Mouse (Mus musculus) gastrocnemius, postnatal 36 days (tissue): ENCODE measurements around the gene Casq2. TPM values are rescaled to one million over a fixed set of nuclear protein-coding genes. Genes with fewer than 3 reads are reported as not detected.

ENCODE experiments used
- DNase-seq, 2 experiments: peaks; one replicate each; pipeline ENCODE4 v3.0.0; 2022
- intact Hi-C: fragments of 180-260 bp; cut with DNase I; formaldehyde crosslinking; loops from one replicate; pipeline ENCODE4 v1.15.1; 2025
- total RNA-seq, 2 experiments: library from RNA; stranded (reverse); gene quantifications; 2 replicates each; pipeline ENCODE4 v1.2.3; 2021

The Casq2 gene
- total RNA-seq, 2 experiments from 2014 or later: 32.1 to 71.4 TPM

DNA sequence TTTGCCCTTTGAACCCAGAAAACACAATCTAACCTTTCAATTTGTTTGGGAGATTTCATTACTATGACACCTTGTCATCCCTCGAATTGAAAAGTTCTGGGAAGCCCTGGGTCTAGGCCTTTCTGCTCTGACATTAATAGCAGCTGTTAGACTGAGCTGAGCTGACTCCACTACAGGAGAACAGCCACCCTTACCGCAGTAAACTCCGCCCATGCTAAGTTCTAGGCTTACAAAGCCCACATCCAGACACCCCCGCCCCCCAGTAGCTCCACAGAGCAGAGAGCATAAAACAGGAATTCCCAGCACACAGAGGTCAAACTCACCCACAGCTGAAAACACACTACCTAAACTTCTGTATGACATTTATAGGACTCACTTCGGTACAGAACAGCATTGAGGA, 98.5 kb downstream of the Casq2 start:
- DNase-seq: no peak
- intact Hi-C loops: no loop called here

DNA sequence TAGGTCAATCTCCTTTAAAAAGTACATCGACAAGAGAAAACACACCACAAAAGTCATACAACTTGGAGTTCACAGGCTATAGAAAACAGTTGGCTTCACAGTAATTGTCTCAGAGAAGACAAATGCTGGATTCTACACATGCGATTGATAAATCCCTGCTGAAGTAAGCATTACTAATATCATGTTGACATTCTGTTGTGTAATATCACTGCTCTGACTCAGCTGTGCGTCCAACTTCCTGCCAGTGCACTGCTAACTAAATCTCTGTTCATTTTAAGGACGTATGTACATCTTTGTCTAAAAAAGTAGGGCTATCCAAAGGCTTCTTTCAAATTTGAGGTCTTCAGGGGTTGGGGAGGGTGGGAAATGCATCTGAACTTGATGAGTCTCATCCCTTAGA, 101.2 kb downstream of the Casq2 start:
- intact Hi-C loops: no loop called here
- DNase-seq: no peak

DNA sequence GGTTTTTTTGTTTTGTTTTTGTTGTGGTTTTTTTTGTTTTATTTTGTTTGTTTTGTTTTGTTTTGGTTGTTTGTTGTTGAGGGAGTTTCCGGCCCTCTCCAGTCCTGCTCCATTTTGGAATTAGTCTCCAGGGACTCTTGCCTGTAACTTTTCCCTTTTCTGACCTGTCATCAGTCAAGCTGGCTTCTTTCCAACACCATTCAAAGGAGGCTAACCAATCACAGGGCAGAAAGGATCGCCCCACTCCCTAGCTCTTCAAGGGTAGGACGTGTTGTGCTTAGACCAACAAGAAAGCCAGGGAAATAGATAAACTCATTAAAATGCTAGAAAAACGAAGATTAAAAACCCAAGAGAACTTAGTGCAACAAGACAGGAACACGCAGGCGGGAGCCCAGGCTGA, 102.8 kb downstream of the Casq2 start:
- intact Hi-C loops: no loop called here
- DNase-seq: no peak

DNA sequence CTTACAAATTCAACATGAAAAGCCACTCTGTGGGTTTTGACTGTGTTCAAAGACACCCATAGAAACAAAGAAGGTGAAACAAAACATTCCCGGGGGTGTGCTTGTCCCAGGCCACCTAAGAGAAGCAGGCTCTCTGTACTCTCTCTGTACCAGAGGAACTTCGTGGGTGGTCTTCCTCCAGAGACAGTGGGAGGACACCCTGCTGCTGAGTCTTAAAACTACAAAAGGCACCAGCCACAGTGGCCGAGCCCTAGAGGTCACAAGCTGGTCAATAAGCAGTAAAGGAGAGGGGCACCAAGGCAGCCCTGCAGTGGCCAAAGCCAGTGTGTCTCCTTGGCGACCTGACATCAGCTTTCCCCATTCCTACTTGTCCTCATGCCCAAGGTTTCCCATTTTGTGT, 103.8 kb downstream of the Casq2 start:
- DNase-seq: no peak
- intact Hi-C loops: no loop called here

DNA sequence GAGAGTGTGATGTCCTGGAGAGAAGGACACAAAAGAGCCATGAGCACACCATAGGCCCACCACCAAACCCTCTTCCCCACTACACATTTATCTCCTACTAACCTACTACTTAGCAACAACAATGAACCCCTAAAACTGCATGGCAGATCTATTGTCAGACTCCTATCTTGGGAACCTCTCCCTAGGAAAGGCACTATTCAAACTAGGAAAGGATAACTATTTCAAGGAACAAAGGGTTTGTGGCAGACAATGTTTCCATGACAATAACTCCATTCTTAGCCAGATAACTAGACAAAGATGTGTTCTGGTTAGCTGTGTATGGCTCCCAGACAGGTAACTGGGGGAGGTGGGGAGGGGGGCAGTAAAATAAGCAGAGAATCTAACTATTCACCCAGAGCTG, 104.4 kb downstream of the Casq2 start:
- no peak for DNase-seq
- intact Hi-C loops: no loop called here

DNA sequence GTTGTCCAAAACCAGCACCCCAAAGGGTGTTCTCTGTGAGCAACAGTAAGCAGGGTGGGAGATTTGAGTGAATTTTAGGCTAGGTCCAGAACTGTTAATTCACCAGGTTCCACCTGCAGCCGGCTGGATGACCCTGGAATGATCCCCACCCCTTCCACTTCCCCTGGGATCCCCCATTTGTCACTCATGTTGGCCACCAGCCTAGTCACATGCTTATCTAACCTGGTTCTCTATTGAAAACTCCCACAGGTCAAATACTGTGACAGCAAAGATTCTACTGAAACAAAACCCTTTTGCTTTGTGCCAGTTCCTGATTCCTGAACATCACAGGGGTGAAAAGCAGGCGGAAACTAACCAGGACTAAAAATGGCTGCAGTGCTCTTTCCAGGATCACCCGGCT, 105.4 kb downstream of the Casq2 start:
- intact Hi-C loops: no loop called here
- no peak for DNase-seq

DNA sequence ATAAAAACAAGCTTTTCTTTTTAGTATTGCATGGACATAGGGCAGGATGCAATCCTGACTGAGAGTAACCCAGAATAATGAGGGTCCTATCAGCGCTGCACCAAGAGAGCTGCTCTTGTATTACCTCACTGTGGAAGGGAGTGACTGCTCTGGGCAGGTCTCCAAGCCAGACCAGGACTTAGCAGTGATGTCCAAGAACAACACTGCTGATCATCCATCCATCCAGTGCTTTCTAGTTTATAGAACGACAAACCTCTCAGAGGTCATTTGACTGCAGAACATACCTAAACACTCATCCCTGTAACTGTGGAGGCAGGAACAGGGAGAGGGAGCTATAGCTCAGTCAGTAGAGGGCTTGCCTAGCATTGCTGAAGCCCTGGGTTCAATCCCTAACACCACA, 106.4 kb downstream of the Casq2 start:
- intact Hi-C loops: no loop called here
- DNase-seq: peak in 1 of 2 experiments; percentile 25

DNA sequence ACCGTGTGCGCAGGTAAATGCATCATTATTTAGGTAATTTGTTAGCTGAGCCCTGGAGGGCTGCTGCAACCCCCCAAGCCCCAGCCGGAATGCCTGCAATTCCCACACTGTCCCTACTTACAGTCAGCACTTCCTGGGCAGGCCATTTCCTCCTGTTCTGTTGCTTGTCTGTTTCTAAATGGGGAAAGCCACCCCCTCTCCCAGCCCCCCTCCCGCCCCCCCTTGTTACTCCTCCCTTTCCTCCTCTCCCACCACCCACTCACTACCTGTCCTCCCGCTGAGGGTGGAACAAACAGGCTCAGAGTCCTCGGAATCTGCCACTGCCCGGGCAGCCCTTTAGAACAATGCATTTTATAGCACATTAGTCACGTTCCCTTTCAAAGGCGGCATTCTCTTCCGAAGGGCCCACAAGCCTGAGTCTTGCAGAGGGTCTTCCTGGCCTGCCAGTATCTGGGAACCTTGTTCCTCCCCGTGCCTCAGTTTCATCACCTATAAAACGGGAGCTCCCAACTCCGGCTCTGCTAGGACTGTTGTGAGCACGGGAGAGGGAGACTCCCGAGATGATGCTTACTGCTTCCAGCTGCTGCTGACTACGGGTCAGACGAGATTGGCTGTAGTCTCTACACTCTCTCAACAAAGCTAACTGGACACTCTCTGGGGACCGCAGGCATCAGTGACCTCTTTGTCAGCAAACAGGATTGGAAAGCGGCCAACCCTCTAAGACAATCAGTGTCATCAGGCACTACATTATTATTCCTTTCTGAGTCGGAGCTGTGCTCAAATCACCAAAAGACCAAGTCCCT, 107.5 kb downstream of the Casq2 start:
- no peak for DNase-seq
- intact Hi-C loops: no loop called here

DNA sequence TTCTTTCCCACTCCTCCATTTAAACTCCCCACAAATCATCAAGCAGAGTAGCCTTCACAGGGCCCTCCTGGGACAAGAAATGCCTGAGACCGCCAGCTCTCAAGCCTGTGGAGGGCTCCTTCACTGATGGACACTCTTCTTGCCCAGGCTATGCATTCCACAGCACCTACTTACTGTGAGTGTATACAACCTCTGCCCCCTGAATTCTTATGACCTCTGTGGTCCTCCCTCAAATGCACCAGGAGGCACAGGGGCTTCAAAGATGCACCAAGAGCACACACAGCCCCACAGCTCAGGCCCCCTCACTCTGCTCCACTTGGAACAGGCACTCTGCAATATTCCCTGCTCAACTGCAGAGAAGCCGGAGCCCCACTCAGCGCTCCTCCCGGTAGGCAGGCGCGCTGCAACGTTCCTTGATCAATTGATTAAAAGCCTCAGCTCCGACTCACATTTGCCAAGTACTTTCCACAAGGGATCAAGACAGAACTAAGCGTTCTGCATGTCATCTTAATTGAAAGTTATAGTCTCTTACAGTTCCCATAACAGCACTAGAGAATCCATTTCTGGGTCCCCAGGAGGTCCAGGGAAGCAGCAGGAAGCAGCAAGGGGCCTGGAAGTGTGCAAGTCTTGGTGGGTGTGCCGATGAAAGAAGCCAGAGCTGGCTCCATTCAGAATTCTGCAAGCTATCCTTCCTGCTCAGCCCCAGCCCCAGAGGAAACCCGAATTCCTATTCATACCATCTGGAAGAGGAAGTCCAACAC, 108.3 kb downstream of the Casq2 start:
- no peak for DNase-seq
- intact Hi-C loops: no loop called here

DNA sequence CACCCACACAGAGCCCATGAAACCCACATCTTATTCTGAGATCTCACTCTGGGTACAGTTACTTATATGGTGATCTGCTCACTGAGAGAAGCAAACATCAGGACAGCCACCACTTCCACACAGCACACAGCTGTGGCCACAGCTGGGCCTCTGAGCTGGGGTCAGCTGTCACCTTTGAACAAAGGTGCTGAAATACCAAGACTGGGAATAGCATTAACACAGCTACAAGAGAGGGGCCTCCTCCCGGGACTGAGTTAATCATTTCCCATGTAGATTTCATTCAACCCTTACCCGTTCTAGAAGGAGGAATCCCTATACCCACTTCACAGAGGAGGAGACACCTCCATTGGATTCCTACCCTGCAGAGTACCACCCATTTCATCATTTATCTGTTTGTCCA, 109.5 kb downstream of the Casq2 start:
- DNase-seq: no peak
- intact Hi-C loops: no loop called here

Other genes starting within 250 kb of the Casq2 start
- gene Mab21l3, start 237.5 kb upstream of the Casq2 start, total RNA-seq: not detected
- gene Slc22a15, start 162.0 kb upstream of the Casq2 start, total RNA-seq: under 1 TPM; 0.59 to 0.76 TPM
- not detected for gene Nhlh2, start 76.3 kb upstream of the Casq2 start, total RNA-seq
- gene Vangl1, start 118.3 kb downstream of the Casq2 start, total RNA-seq: 1 to 10 TPM; 2.2 to 3.9 TPM